Mouse (Mus musculus): ENCODE data around the gene Lsm4. TPM values are rescaled to one million over a fixed set of nuclear protein-coding genes. Genes with fewer than 3 reads are reported as not detected.

Lsm4 gene
- 30.8 and 35.4 TPM in 2 replicates for total RNA-seq (2014; rRNA removed)
- polyA plus RNA-seq (2012; rRNA removed): 35.4 and 51.8 TPM in 2 replicates

- Histone ChIP-seq H3K27me3 (ENCODE audit: control insufficient read depth, insufficient read depth, low read length) (no peaks in the 10 kb centered on the region), H3K79me2 (ENCODE audit: control insufficient read depth, insufficient read depth, low read length) (no peaks in the 10 kb centered on the region), H3K36me3 (ENCODE audit: control insufficient read depth, insufficient read depth, low read length) (no peaks in the 10 kb centered on the region), H3K4me3 (ENCODE audit: insufficient read depth, low read depth, low read length) (peak within 1 kb of the TSS; percentile 66), H3K4me1 (ENCODE audit: control insufficient read depth, insufficient read depth, low read length) (peaks cover 7% of the 10 kb centered on the region), H3K27ac (replicated peaks; ENCODE audit: insufficient read depth, low read depth, low read length) (peak within 1 kb of the TSS; percentile 92), H3K9ac (ENCODE audit: low read depth, low read length) (peak within 1 kb of the TSS; percentile 79)
- under 1% methylated on average over 60 of the region's 60 CpGs for WGBS
- TF ChIP-seq POLR2A (IDR thresholded peaks at IDR 0.05; ENCODE audit: extremely low read depth, insufficient read depth, low read length): 0 out of 2 replicates have a peak, but pooled peaks have one; percentile 37
- peak; percentile 93 for TF ChIP-seq CTCF (IDR thresholded peaks at IDR 0.05; ENCODE audit: low read depth, low read length)
- DNase-seq (ENCODE audit: extremely low read depth, low read depth, low spot score): peak; percentile 98
Observed at GRCm38 (mm10) chr8:70673079-70673856, at the start of gene Lsm4. Lsm4 (plus strand) TSS chr8:70673248.

GRCm38 (mm10) chr8:70625104-70625503 is 47.9 kb upstream of the Lsm4 start:
- DNase-seq (ENCODE audit: extremely low read depth, low read depth, low spot score): no peak
- 3% methylated on average over 5 of the region's 5 CpGs for WGBS
- H3K27ac ChIP-seq (replicated peaks; ENCODE audit: insufficient read depth, low read depth, low read length): no peak overlapping the region
- no peak overlapping the region for H3K9ac ChIP-seq (ENCODE audit: low read depth, low read length)
- no peak overlapping the region for H3K4me3 ChIP-seq (ENCODE audit: insufficient read depth, low read depth, low read length)
- H3K36me3 ChIP-seq (ENCODE audit: control insufficient read depth, insufficient read depth, low read length): no peaks in the 10 kb centered on the region
- no peaks in the 10 kb centered on the region; the same call in 1 of the 2 replicates for H3K4me1 ChIP-seq (ENCODE audit: control insufficient read depth, insufficient read depth, low read length)
- H3K27me3 ChIP-seq (ENCODE audit: control insufficient read depth, insufficient read depth, low read length): no peaks in the 10 kb centered on the region
- no peaks in the 10 kb centered on the region for H3K79me2 ChIP-seq (ENCODE audit: control insufficient read depth, insufficient read depth, low read length)
- TF ChIP-seq POLR2A (IDR thresholded peaks at IDR 0.05; ENCODE audit: extremely low read depth, insufficient read depth, low read length): no peak
- TF ChIP-seq CTCF (IDR thresholded peaks at IDR 0.05; ENCODE audit: low read depth, low read length): peak; percentile 83

GRCm38 (mm10) chr8:70627041-70627440 is 46.0 kb upstream of the Lsm4 start:
- H3K4me1 ChIP-seq (ENCODE audit: control insufficient read depth, insufficient read depth, low read length): peaks cover 4% of the 10 kb centered on the region
- no peak overlapping the region for H3K27ac ChIP-seq (replicated peaks; ENCODE audit: insufficient read depth, low read depth, low read length)
- no peak overlapping the region for H3K4me3 ChIP-seq (ENCODE audit: insufficient read depth, low read depth, low read length)
- H3K9ac ChIP-seq (ENCODE audit: low read depth, low read length): no peak overlapping the region
- no peak for TF ChIP-seq POLR2A (IDR thresholded peaks at IDR 0.05; ENCODE audit: extremely low read depth, insufficient read depth, low read length)
- no peaks in the 10 kb centered on the region for H3K36me3 ChIP-seq (ENCODE audit: control insufficient read depth, insufficient read depth, low read length)
- no peaks in the 10 kb centered on the region for H3K79me2 ChIP-seq (ENCODE audit: control insufficient read depth, insufficient read depth, low read length)
- no peaks in the 10 kb centered on the region for H3K27me3 ChIP-seq (ENCODE audit: control insufficient read depth, insufficient read depth, low read length)
- no peak for DNase-seq (ENCODE audit: extremely low read depth, low read depth, low spot score)
- WGBS: 82% methylated on average over 5 of the region's 5 CpGs

- DNase-seq (ENCODE audit: extremely low read depth, low read depth, low spot score): no peak
- no peak overlapping the region for H3K9ac ChIP-seq (ENCODE audit: low read depth, low read length)
- WGBS: 70% methylated on average over 7 of the region's 7 CpGs
- TF ChIP-seq CTCF (IDR thresholded peaks at IDR 0.05; ENCODE audit: low read depth, low read length) (no peak), POLR2A (IDR thresholded peaks at IDR 0.05; ENCODE audit: extremely low read depth, insufficient read depth, low read length) (no peak)
- H3K27ac ChIP-seq (replicated peaks; ENCODE audit: insufficient read depth, low read depth, low read length): no peak overlapping the region
- H3K4me1 ChIP-seq (ENCODE audit: control insufficient read depth, insufficient read depth, low read length): peaks cover 18% of the 10 kb centered on the region
- H3K79me2 ChIP-seq (ENCODE audit: control insufficient read depth, insufficient read depth, low read length): no peaks in the 10 kb centered on the region
- H3K36me3 ChIP-seq (ENCODE audit: control insufficient read depth, insufficient read depth, low read length): no peaks in the 10 kb centered on the region
- H3K4me3 ChIP-seq (ENCODE audit: insufficient read depth, low read depth, low read length): no peak overlapping the region
- H3K27me3 ChIP-seq (ENCODE audit: control insufficient read depth, insufficient read depth, low read length): no peaks in the 10 kb centered on the region
Observed at GRCm38 (mm10) chr8:70628986-70629490, 44.0 kb upstream of the Lsm4 start.

- Histone ChIP-seq H3K4me1 (ENCODE audit: control insufficient read depth, insufficient read depth, low read length) (peaks cover 24% of the 10 kb centered on the region), H3K79me2 (ENCODE audit: control insufficient read depth, insufficient read depth, low read length) (no peaks in the 10 kb centered on the region), H3K36me3 (ENCODE audit: control insufficient read depth, insufficient read depth, low read length) (no peaks in the 10 kb centered on the region), H3K27me3 (ENCODE audit: control insufficient read depth, insufficient read depth, low read length) (no peaks in the 10 kb centered on the region), H3K27ac (replicated peaks; ENCODE audit: insufficient read depth, low read depth, low read length) (peak overlapping the region; percentile 75), H3K9ac (ENCODE audit: low read depth, low read length) (peak overlapping the region; percentile 68), H3K4me3 (ENCODE audit: insufficient read depth, low read depth, low read length) (peak overlapping the region; percentile 44)
- WGBS: 5% methylated on average over 60 of the region's 60 CpGs
- DNase-seq (ENCODE audit: extremely low read depth, low read depth, low spot score): peak; percentile 75
- 0 out of 2 replicates have a peak, but pooled peaks have one; percentile 11 for TF ChIP-seq POLR2A (IDR thresholded peaks at IDR 0.05; ENCODE audit: extremely low read depth, insufficient read depth, low read length)
- TF ChIP-seq CTCF (IDR thresholded peaks at IDR 0.05; ENCODE audit: low read depth, low read length): peak; percentile 100
Observed at GRCm38 (mm10) chr8:70629574-70630531, 43.2 kb upstream of the Lsm4 start.

All from liver, adult 2 months (tissue).